8 mouse cellular contexts compared by ENCODE assay signal in the genomic region with DNA sequence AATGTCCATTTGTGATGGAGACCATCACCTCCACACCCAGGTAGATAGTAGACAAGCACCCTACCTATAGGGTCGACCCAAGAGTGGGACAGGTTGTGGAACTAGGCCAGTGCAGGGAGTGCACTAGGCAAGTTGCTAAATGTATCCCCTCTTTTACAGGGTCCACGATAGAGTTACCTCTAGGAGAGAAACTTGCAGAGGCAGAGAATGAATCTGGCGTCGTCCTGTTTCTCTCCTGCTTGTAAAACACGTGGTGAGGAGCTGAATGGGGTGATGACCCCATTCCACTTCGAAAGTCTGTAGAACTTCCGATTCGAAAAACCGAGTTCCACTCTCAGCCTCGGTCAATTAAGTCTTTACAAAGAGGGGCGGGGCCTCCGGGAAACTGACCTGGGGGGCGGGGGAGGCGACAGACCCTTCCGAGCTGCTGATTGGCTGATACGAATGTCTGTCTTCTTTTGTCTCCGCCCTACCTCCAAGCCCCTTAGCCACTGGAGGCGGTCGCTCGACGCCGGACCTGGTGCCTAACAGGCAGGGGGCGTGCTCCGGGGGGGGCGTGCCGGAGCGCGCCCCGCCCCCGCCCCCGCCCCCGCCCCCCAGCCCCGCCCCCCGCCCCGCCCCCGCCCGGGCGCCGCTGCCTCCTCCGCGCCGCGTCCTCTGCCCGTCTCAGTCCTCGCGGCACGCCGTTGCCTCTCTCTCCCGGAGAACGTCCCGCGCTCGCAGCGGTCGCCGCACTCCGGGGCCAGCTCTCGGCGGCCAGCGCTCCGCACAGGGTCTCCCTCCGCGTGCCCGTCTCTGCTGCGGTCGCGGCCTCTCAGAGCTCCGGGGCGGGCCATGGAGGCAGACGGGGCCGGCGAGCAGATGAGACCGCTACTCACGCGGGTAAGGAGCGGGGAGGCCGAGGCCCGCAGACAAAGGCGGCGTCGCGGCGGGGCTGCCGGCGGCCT. TPM values are rescaled to one million over a fixed set of nuclear protein-coding genes. Genes with fewer than 3 reads are reported as not detected.
DNase-seq lines count a peak whose midpoint lies in the region; ATAC-seq lines count a peak whose summit lies in the region.

No protein-coding gene starts in this region.

- no peaks in the 10 kb centered on the region for H3K36me3 ChIP-seq in heart, embryonic 13.5 days
- no peaks in the 10 kb centered on the region for H3K36me3 ChIP-seq in liver, embryonic 12.5 days
- no peaks in the 10 kb centered on the region for H3K36me3 ChIP-seq in stomach, embryonic 15.5 days

- peak overlapping the region; percentile 25; the same call in 1 of the 2 replicates for H3K27ac ChIP-seq in brown adipose tissue, adult 24 weeks (replicated peaks; ENCODE audit: low read depth, low read length)
- H3K27ac ChIP-seq in heart, embryonic 13.5 days (replicated peaks): peak overlapping the region; percentile 95
- peak overlapping the region; percentile 84 for H3K27ac ChIP-seq in liver, embryonic 12.5 days
- H3K27ac ChIP-seq in stomach, embryonic 15.5 days: peak overlapping the region; percentile 96

- H3K4me1 ChIP-seq in brown adipose tissue, adult 24 weeks (ENCODE audit: control insufficient read depth, insufficient read depth, insufficient read length, low read length): no peaks in the 10 kb centered on the region
- H3K4me1 ChIP-seq in heart, embryonic 13.5 days: peaks cover 14% of the 10 kb centered on the region
- H3K4me1 ChIP-seq in liver, embryonic 12.5 days: peaks cover 24% of the 10 kb centered on the region
- H3K4me1 ChIP-seq in stomach, embryonic 15.5 days: peaks cover 11% of the 10 kb centered on the region; the same call in 1 of the 2 replicates

- peak; percentile 96 for DNase-seq in CD4-positive, CD25-positive, alpha-beta regulatory T cell, adult 2 months (ENCODE audit: low read depth, low spot score)
- DNase-seq in fat pad, adult 2 months (ENCODE audit: extremely low read depth, low read depth, low spot score): peak; percentile 61
- peak; percentile 96 for DNase-seq in kidney, postnatal 10 days
- peak; percentile 91 to 92 for DNase-seq in natural killer cell, adult 2 months (ENCODE audit: low spot score in 2 of 2)

- no peaks in the 10 kb centered on the region for H3K9me3 ChIP-seq in heart, embryonic 13.5 days
- no peaks in the 10 kb centered on the region for H3K9me3 ChIP-seq in liver, embryonic 12.5 days (replicated peaks)
- no peaks in the 10 kb centered on the region for H3K9me3 ChIP-seq in stomach, embryonic 15.5 days

- H3K27me3 ChIP-seq in heart, embryonic 13.5 days (replicated peaks): no peaks in the 10 kb centered on the region
- H3K27me3 ChIP-seq in liver, embryonic 12.5 days (replicated peaks): no peaks in the 10 kb centered on the region
- H3K27me3 ChIP-seq in stomach, embryonic 15.5 days (replicated peaks): no peaks in the 10 kb centered on the region

- ATAC-seq in heart, embryonic 13.5 days (ENCODE audit: extremely low read depth, insufficient number of reproducible peaks, low FRiP score, low TSS enrichment): peak; percentile 96
- peak; percentile 95 for ATAC-seq in liver, embryonic 12.5 days
- peak; percentile 98 for ATAC-seq in stomach, embryonic 15.5 days (ENCODE audit: insufficient read depth, low FRiP score, low read depth)

- H3K4me3 ChIP-seq in brown adipose tissue, adult 24 weeks (ENCODE audit: insufficient read depth, low read depth, low read length): peak overlapping the region; percentile 79
- peak overlapping the region; percentile 90 for H3K4me3 ChIP-seq in heart, embryonic 13.5 days
- peak overlapping the region; percentile 77 for H3K4me3 ChIP-seq in liver, embryonic 12.5 days
- H3K4me3 ChIP-seq in stomach, embryonic 15.5 days (replicated peaks): peak overlapping the region; percentile 80

- WGBS in heart, embryonic 13.5 days: under 1% methylated on average over 52 of the region's 85 CpGs
- WGBS in liver, embryonic 12.5 days (ENCODE audit: insufficient replicate concordance): 1% methylated on average over 61 of the region's 85 CpGs
- under 1% methylated on average over 54 of the region's 85 CpGs for WGBS in stomach, embryonic 15.5 days

- peak overlapping the region; percentile 98 for H3K9ac ChIP-seq in heart, embryonic 13.5 days
- peak overlapping the region; percentile 90 for H3K9ac ChIP-seq in liver, embryonic 12.5 days
- peak overlapping the region; percentile 89 for H3K9ac ChIP-seq in stomach, embryonic 15.5 days

- peak overlapping the region; percentile 78 for H3K4me2 ChIP-seq in heart, embryonic 13.5 days
- peak overlapping the region; percentile 96 for H3K4me2 ChIP-seq in liver, embryonic 12.5 days
- H3K4me2 ChIP-seq in stomach, embryonic 15.5 days: peak overlapping the region; percentile 62

RNA-seq across cellular contexts. Expression of gene Slc4a7, which starts 0.6 kb away (rescaled TPM):
- 4.1 and 5.2 TPM in 2 replicates for polyA plus RNA-seq in brown adipose tissue, adult 24 weeks (2012; ENCODE audit: insufficient read depth, insufficient read length, missing spikeins)
- 12.5 and 12.6 TPM in 2 replicates for polyA plus RNA-seq in heart, embryonic 13.5 days (2015; fragmentation: Nextera tagmentation; extraction: Ambion mirVana)
- polyA plus RNA-seq in liver, embryonic 12.5 days (2016; fragmentation: Nextera tagmentation; extraction: Ambion mirVana): 6.3 and 7.3 TPM in 2 replicates
- polyA plus RNA-seq in stomach, embryonic 15.5 days (2015; fragmentation: Nextera tagmentation; extraction: Ambion mirVana): 15.6 and 16.2 TPM in 2 replicates

Comparison
In these comparisons a context has a peak if more than half of its experiments do, and no peak if none do; other contexts are left out.
1. Peak in every context shown above with its lines: DNase-seq, ATAC-seq, H3K4me3 ChIP-seq and H3K27ac ChIP-seq.
2. H3K27ac ChIP-seq: peak in every context shown above with its lines; median percentile 96 in stomach, embryonic 15.5 days; 95 in heart, embryonic 13.5 days; 84 in liver, embryonic 12.5 days; 25 in brown adipose tissue, adult 24 weeks.